Mouse (Mus musculus) gastrocnemius, postnatal 25 days (tissue): ENCODE results near the gene Gm17026. TPM values are rescaled to one million over a fixed set of nuclear protein-coding genes. Genes with fewer than 3 reads are reported as not detected.
A peak's percentile ranks its signal among the peaks of the same experiment; 100 is the strongest.
"Not testable (repeated sequence)": the region's sequence is repeated elsewhere in the genome, so short reads cannot be mapped to it uniquely, and the experiment has no call there.

Experiments
- DNase-seq: peaks from one replicate; pipeline ENCODE4 v3.0.0; 2022
- long read RNA-seq, 2 experiments: library from polyadenylated mRNA; stranded (forward); transcript quantifications; one replicate each; pipeline ENCODE4 v2.0.0; 2021
- microRNA-seq, 2 experiments: library from miRNA; unstranded; fragments of <30 nt; microRNA quantifications; one replicate each; pipeline ENCODE4 v1.2.0; 2021; ENCODE audit warnings: borderline replicate concordance in 2 of 2
- total RNA-seq, 2 experiments: library from RNA; stranded (reverse); gene quantifications; 1 replicate in 1 of 2; 2 replicates in 1 of 2; pipeline ENCODE4 v1.2.3; 2021

The Gm17026 gene
- not detected for total RNA-seq
- long read RNA-seq, experiment 1 = 0 reads
- long read RNA-seq, experiment 2 = 0 reads

- not testable (repeated sequence) for DNase-seq
Measured at GRCm38 (mm10) chr14:42259948-42260347, at the start of gene Gm17026. TSS of gene Gm17026 (minus strand) at chr14:42260048.

- DNase-seq = not testable (repeated sequence)
Measured at GRCm38 (mm10) chr14:42297258-42297657, 37.4 kb upstream of the Gm17026 start, which contains the start of gene Gm9611. TSS of gene Gm9611 (minus strand) at chr14:42297358.

GRCm38 (mm10) chr14:42216766-42217537, 42.9 kb downstream of the Gm17026 start:
- DNase-seq = peak; percentile 6

Small RNA genes within 50 kb of the gene (microRNA-seq; reads per million reads assigned to microRNA genes)
- 0 reads per million in 2 experiments for gene Gm25208
- 0 reads per million in 2 experiments for gene Gm25892

Other genes starting within 250 kb of the Gm17026 start
- not detected for gene Gm7951, start 142.7 kb downstream of the Gm17026 start, total RNA-seq
- not detected for gene Gm17027, start 97.4 kb downstream of the Gm17026 start, total RNA-seq
- gene Gm3573, start 69.3 kb downstream of the Gm17026 start, total RNA-seq = not detected
- not detected for gene Gm9611, start 37.3 kb upstream of the Gm17026 start, total RNA-seq
- not detected for gene Gm7995, start 50.2 kb upstream of the Gm17026 start, total RNA-seq
- gene Gm8005, start 179.6 kb upstream of the Gm17026 start, total RNA-seq = not detected
- gene Gm8011, start 203.8 kb upstream of the Gm17026 start, total RNA-seq = not detected
- gene Gm8020, start 242.3 kb upstream of the Gm17026 start, total RNA-seq = not detected